Mouse (Mus musculus): ENCODE measurements around the gene Sp7. TPM values are rescaled to one million over a fixed set of nuclear protein-coding genes. Genes with fewer than 3 reads are reported as not detected.

Gene Sp7
- polyA plus RNA-seq, 1 experiment = 0.24 TPM

DNA sequence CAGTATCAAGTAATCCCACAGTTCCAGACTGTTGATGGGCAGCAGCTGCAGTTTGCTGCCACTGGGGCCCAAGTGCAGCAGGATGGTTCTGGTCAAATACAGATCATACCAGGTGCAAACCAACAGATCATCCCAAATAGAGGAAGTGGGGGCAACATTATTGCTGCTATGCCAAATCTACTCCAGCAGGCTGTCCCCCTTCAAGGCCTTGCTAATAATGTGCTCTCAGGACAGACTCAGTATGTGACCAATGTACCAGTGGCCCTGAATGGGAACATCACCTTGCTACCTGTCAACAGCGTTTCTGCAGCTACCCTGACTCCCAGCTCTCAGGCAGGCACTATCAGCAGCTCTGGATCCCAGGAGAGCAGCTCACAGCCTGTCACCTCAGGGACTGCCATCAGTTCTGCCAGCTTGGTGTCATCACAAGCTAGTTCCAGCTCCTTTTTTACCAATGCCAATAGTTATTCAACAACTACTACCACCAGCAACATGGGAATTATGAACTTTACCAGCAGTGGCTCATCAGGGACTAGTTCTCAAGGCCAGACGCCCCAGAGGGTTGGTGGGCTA, 41.7 kb upstream of the Sp7 start:
- Histone ChIP-seq H3K4me2 (ENCODE audit: low read depth) (peak overlapping the region; percentile 25), H3ac (ENCODE audit: control insufficient read depth, insufficient read length) (no peak overlapping the region), H3K27me3 (ENCODE audit: control insufficient read depth, insufficient read depth, insufficient read length) (no peaks in the 10 kb centered on the region), H3K36me3 (ENCODE audit: control insufficient read depth, insufficient read depth) (peaks cover 45% of the 10 kb centered on the region), H3K79me2 (ENCODE audit: control insufficient read depth, insufficient read depth) (peaks cover 69% of the 10 kb centered on the region), H3K4me3 (no peak overlapping the region)
- TF ChIP-seq TCF3 (IDR thresholded peaks at IDR 0.05; ENCODE audit: insufficient read length, low read depth) (no peak), POLR2A (IDR thresholded peaks at IDR 0.05; ENCODE audit: insufficient read length, low read depth) (no peak), MAX (IDR thresholded peaks at IDR 0.05; ENCODE audit: low read depth) (no peak), MYOD1 (IDR thresholded peaks at IDR 0.05; ENCODE audit: control insufficient read depth in 1 of 3, insufficient read length in 2 of 3, low read depth in 2 of 3) (no peak), SRF (IDR thresholded peaks at IDR 0.05; ENCODE audit: control insufficient read depth, insufficient read length, low read depth) (no peak), MYOG (IDR thresholded peaks at IDR 0.05; ENCODE audit: control insufficient read depth in 1 of 3, insufficient read depth in 1 of 3, insufficient read length in 2 of 3, low read depth in 2 of 3) (no peak), TCF12 (IDR thresholded peaks at IDR 0.05; ENCODE audit: insufficient read depth, poor library complexity, severe bottlenecking) (no peak), E2F4 (IDR thresholded peaks at IDR 0.05; ENCODE audit: insufficient read depth) (no peak), USF1 (IDR thresholded peaks at IDR 0.05; ENCODE audit: low read depth) (no peak), POLR2AphosphoS2 (IDR thresholded peaks at IDR 0.05; ENCODE audit: insufficient read length, low read depth) (no peak), CEBPB (IDR thresholded peaks at IDR 0.05; ENCODE audit: insufficient read depth, poor library complexity, severe bottlenecking) (no peak), REST (IDR thresholded peaks at IDR 0.05; ENCODE audit: insufficient read depth, insufficient read length) (no peak)

DNA sequence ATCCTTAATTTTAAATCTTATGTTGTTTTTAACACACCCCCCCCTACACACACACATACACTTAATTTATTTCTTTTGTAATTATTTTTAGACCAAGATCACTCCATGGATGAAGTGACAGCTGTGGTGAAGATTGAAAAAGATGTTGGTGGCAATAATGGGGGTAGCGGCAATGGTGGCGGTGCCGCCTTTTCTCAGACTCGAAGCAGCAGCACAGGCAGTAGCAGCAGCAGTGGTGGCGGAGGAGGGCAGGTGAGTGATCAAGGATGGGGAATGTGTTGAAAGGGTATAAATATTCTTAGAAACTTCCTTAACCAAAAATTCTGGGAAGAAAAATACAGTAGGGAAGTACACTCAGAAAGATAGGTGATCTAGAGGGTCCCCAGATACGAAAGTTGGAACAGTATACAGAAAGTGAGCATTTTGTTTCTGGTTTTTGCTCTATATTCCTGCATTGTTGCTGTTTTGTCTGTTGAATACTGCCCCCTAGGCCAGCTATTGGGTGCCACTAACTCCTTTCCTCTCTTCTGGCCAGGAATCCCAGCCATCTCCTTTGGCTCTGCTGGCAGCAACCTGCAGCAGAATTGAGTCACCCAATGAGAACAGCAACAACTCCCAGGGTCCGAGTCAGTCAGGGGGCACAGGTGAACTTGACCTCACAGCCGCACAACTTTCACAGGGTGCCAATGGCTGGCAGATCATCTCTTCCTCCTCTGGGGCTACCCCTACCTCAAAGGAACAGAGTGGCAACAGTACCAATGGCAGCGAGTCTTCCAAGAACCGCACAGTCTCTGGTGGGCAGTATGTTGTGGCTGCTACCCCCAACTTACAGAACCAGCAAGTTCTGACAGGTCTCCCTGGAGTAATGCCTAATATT, 40.9 kb upstream of the Sp7 start:
- Histone ChIP-seq H3K36me3 (ENCODE audit: control insufficient read depth, insufficient read depth) (peaks cover 45% of the 10 kb centered on the region), H3K4me2 (ENCODE audit: low read depth) (peak overlapping the region; percentile 79), H3K27me3 (ENCODE audit: control insufficient read depth, insufficient read depth, insufficient read length) (no peaks in the 10 kb centered on the region), H3ac (ENCODE audit: control insufficient read depth, insufficient read length) (no peak overlapping the region), H3K4me3 (peak overlapping the region; percentile 33), H3K79me2 (ENCODE audit: control insufficient read depth, insufficient read depth) (peaks cover 62% of the 10 kb centered on the region)
- no peak for TF ChIP-seq MAX (IDR thresholded peaks at IDR 0.05; ENCODE audit: low read depth)
- no peak for TF ChIP-seq SRF (IDR thresholded peaks at IDR 0.05; ENCODE audit: control insufficient read depth, insufficient read length, low read depth)

DNA sequence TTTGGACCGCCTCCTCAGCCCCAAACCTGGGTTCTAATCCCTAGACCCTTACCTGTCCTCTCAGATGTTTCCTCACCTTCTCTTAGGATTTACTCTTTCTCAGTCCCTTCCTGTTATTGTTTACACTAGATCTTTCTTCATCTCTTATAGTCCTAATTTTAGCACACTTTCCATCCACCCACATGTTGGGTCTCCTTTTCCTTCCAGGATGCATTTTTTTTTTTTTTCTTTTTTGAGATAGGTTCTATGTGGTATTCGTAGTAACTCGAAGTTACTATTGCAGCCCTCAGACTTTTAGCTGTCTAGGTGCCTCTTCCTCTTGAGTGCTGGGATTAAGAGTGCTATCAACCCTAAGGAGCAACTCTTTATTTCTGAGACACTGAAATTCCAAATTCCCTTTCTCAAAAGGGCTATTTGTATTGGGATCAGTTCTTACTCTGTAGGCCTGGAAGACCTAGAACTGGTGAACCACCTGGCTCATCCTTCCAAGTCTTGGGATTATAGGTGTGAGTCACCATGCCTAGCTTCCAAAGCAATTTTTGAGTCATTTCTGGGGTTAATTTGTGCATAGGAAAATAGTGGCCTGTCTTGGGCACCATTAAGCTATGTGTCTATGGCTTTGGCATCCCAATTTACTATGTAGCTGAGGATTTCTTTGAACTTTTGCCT, 40.1 kb upstream of the Sp7 start:
- peak overlapping the region; percentile 33 for H3K4me3 ChIP-seq
- H3K27me3 ChIP-seq (ENCODE audit: control insufficient read depth, insufficient read depth, insufficient read length) = no peaks in the 10 kb centered on the region
- TF ChIP-seq TCF12 (IDR thresholded peaks at IDR 0.05; ENCODE audit: insufficient read depth, poor library complexity, severe bottlenecking) = no peak
- H3K79me2 ChIP-seq (ENCODE audit: control insufficient read depth, insufficient read depth) = peaks cover 53% of the 10 kb centered on the region
- H3K36me3 ChIP-seq (ENCODE audit: control insufficient read depth, insufficient read depth) = peaks cover 37% of the 10 kb centered on the region
- peak overlapping the region; percentile 79 for H3K4me2 ChIP-seq (ENCODE audit: low read depth)
- no peak overlapping the region for H3ac ChIP-seq (ENCODE audit: control insufficient read depth, insufficient read length)

DNA sequence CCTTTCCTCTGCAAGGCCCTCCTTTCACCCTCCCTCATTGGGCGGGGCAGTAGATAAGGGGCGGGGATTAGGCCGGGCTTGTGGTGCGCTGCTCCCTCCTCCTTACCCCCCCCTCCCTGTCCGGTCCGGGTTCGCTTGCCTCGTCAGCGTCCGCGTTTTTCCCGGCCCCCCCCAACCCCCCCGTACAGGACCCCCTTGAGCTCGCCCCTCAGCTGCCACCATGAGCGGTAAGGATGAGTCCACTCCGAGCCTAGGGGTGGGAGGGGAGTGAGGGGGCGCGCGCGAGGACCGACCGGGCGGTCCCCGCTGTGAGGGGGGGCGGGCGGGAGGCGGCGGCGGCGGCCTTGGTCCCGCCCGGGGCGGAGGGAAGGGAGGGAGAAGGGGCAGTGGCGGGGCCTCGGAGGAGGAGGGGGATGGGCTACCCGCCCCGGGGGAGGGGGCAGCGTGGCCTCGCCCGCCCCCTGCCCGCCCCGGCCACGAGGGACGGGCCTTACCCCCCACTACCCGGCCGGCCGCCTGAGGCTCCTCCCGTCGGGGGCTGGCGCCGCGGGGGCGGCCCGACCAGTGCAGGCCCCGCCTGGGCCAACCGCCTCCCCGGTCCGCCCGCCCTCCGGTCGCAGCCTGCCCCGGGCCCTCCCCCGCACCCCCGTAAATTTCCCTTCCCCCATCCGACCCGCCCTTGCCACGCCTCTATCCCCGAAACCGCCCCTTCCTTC, 39.4 kb upstream of the Sp7 start:
- Histone ChIP-seq H3K27me3 (ENCODE audit: control insufficient read depth, insufficient read depth, insufficient read length) (no peaks in the 10 kb centered on the region), H3K36me3 (ENCODE audit: control insufficient read depth, insufficient read depth) (peaks cover 30% of the 10 kb centered on the region), H3K4me3 (peak overlapping the region; percentile 33), H3K79me2 (ENCODE audit: control insufficient read depth, insufficient read depth) (peaks cover 46% of the 10 kb centered on the region), H3K4me2 (ENCODE audit: low read depth) (peak overlapping the region; percentile 79), H3ac (ENCODE audit: control insufficient read depth, insufficient read length) (no peak overlapping the region)
- TF ChIP-seq TCF3 (IDR thresholded peaks at IDR 0.05; ENCODE audit: insufficient read length, low read depth) (no peak), MYOD1 (IDR thresholded peaks at IDR 0.05; ENCODE audit: control insufficient read depth in 1 of 3, insufficient read length in 2 of 3, low read depth in 2 of 3) (peak in 1 of 3 experiments; percentile 19), POLR2AphosphoS2 (IDR thresholded peaks at IDR 0.05; ENCODE audit: insufficient read length, low read depth) (peak; percentile 26), USF1 (IDR thresholded peaks at IDR 0.05; ENCODE audit: low read depth) (no peak), E2F4 (IDR thresholded peaks at IDR 0.05; ENCODE audit: insufficient read depth) (no peak), POLR2A (IDR thresholded peaks at IDR 0.05; ENCODE audit: insufficient read length, low read depth) (peak; percentile 66)

All from myocyte (in vitro differentiated cells).